Mouse (Mus musculus): ENCODE data around the gene Catsperg2.
"Not testable (repeated sequence)": the region's sequence is repeated elsewhere in the genome, so short reads cannot be mapped to it uniquely, and the experiment has no call there.

DNA sequence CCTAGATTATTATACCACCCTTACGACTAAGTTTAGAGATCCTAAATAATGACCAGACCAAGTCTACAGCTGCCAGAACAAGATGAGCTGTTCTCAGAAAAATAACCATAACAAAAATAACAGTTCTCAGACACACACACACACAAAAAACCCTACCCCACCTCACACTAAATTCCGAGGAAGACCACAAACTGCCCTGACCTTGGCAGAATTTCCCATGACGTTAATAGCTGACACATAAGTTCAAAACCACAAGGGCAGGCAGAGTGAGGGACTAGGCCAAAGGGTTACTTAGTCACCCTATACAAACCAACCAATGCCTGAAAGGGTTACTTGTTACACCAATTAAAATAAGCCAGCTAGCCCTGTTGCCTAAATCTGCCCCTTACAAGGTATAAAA is 31.6 kb downstream of the Catsperg2 start:
- not testable (repeated sequence) for TF ChIP-seq CTCF (IDR thresholded peaks at IDR 0.05; ENCODE audit: borderline replicate concordance, insufficient read depth, low read length); POLR2A (IDR thresholded peaks at IDR 0.05; ENCODE audit: low read depth, low read length)
